Mouse (Mus musculus) megakaryocyte-erythroid progenitor cell, adult 5-6 weeks (primary cell): ENCODE measurements around the gene Defb28. TPM values are rescaled to one million over a fixed set of nuclear protein-coding genes. Genes with fewer than 3 reads are reported as not detected.

ENCODE experiments used
- ATAC-seq: replicated peaks from 2 replicates; pipeline ENCODE4 v1.8.0; 2016; ENCODE audit warnings: mild to moderate bottlenecking, inconsistent platforms; ENCODE audit not compliant: severe bottlenecking, poor library complexity, low FRiP score, low TSS enrichment
- total RNA-seq, 2 experiments: library from RNA; stranded (forward) in 1 of 2; stranded (reverse) in 1 of 2; fragments of 200-1000, 215-1000 nt in 1 of 2; fragments of >200 nt in 1 of 2; fragmentation: Nextera tagmentation in 1 of 2; gene quantifications; 2 replicates each; pipeline ENCODE4 v1.2.3; 2014 to 2017

Defb28 gene
- total RNA-seq, 2 experiments from 2014 or later, result not detected

GRCm38 (mm10) chr2:152553774-152554423 lies 35.8 kb downstream of the Defb28 start:
- peak; percentile 75 for ATAC-seq

DNA sequence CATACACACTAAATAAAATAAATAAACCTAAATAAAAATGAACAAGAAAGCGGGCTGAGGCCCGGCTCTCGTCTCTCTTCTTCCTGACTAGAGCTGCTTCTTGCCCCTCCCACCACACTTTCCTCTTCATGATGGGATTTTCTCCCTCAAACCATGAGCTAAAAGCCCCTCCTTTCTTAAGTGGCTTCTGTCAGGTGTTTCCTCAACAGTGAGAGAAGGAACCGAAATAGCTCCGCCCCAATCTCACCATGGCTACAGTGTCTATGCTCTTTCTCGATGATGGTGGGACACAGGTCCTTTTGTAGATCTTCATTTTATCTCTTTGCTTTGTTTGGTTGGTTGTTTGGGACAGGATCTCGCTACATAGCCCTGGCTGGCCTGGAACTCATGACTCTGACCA lies 38.6 kb downstream of the Defb28 start:
- ATAC-seq, result no peak

DNA sequence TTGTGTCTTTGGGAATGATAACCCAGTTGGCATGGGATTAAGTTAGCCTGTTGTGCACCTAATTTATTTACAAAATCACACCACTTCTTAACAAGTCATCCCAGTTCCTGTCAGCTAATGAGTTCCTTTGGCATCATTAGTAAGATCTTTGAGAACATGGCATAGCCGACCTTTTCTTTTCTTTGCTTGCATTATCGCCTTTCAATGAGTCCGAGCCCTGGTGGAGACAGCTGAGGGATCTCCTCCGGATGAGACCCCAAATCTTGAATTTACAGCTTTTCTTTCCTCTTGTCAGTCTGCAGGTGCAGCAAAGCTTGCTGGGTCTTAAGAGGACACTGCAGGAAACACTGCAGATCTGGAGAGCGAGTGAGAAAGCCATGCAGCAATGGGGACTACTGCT lies 51.0 kb downstream of the Defb28 start, which contains the start of gene Gm17416:
TSS of gene Gm17416 (plus strand) at position 301 of the 400 bp plus-strand sequence.
- no peak for ATAC-seq

GRCm38 (mm10) chr2:152569881-152570280 lies 51.8 kb downstream of the Defb28 start:
- ATAC-seq, result no peak

GRCm38 (mm10) chr2:152570313-152570712 lies 52.3 kb downstream of the Defb28 start:
- ATAC-seq, result no peak

Other genes starting within 250 kb of the Defb28 start
- 23.5 and 27.8 TPM in 2 replicates for gene Tbc1d20, start 224.4 kb upstream of the Defb28 start, total RNA-seq (2014; fragmentation: Nextera tagmentation)
- 11.7 and 12.0 TPM in 2 replicates for gene Tbc1d20, start 224.4 kb upstream of the Defb28 start, total RNA-seq (2017)
- 120 and 125 TPM in 2 replicates for gene Rbck1, start 185.6 kb upstream of the Defb28 start, total RNA-seq (2014; fragmentation: Nextera tagmentation)
- gene Rbck1, start 185.6 kb upstream of the Defb28 start, total RNA-seq (2017), result 50.3 and 57.0 TPM in 2 replicates
- 1.0 TPM in 1 of 2 replicates, not detected in the other for gene Trib3, start 174.2 kb upstream of the Defb28 start, total RNA-seq (2014; fragmentation: Nextera tagmentation)
- gene Trib3, start 174.2 kb upstream of the Defb28 start, total RNA-seq (2017), result not detected in 2 replicates
- not detected in 2 replicates for gene Nrsn2, start 141.6 kb upstream of the Defb28 start, total RNA-seq (2014; fragmentation: Nextera tagmentation)
- gene Nrsn2, start 141.6 kb upstream of the Defb28 start, total RNA-seq (2017), result not detected in 2 replicates
- gene Sox12, start 120.2 kb upstream of the Defb28 start, total RNA-seq (2014; fragmentation: Nextera tagmentation), result 22.9 and 25.1 TPM in 2 replicates
- 2.4 and 7.7 TPM in 2 replicates for gene Sox12, start 120.2 kb upstream of the Defb28 start, total RNA-seq (2017)
- 10.1 and 11.2 TPM in 2 replicates for gene Zcchc3, start 103.2 kb upstream of the Defb28 start, total RNA-seq (2014; fragmentation: Nextera tagmentation)
- gene Zcchc3, start 103.2 kb upstream of the Defb28 start, total RNA-seq (2017), result 6.6 and 7.8 TPM in 2 replicates
- gene 6820408C15Rik, start 102.7 kb upstream of the Defb28 start, total RNA-seq (2014; fragmentation: Nextera tagmentation), result not detected in 2 replicates
- not detected in 2 replicates for gene 6820408C15Rik, start 102.7 kb upstream of the Defb28 start, total RNA-seq (2017)
- not detected in 2 replicates for gene Defb23, start 53.6 kb upstream of the Defb28 start, total RNA-seq (2014; fragmentation: Nextera tagmentation)
- gene Defb23, start 53.6 kb upstream of the Defb28 start, total RNA-seq (2017), result not detected in 2 replicates
- gene Defb20, start 41.2 kb upstream of the Defb28 start, total RNA-seq (2014; fragmentation: Nextera tagmentation), result not detected in 2 replicates
- gene Defb20, start 41.2 kb upstream of the Defb28 start, total RNA-seq (2017), result not detected in 2 replicates
- not detected in 2 replicates for gene Defb22, start 28.1 kb upstream of the Defb28 start, total RNA-seq (2014; fragmentation: Nextera tagmentation)
- not detected in 2 replicates for gene Defb22, start 28.1 kb upstream of the Defb28 start, total RNA-seq (2017)
- gene Defb26, start 6.6 kb upstream of the Defb28 start, total RNA-seq (2014; fragmentation: Nextera tagmentation), result not detected in 2 replicates
- gene Defb26, start 6.6 kb upstream of the Defb28 start, total RNA-seq (2017), result not detected in 2 replicates
- not detected in 2 replicates for gene Defb29, start 21.8 kb downstream of the Defb28 start, total RNA-seq (2014; fragmentation: Nextera tagmentation)
- not detected in 2 replicates for gene Defb29, start 21.8 kb downstream of the Defb28 start, total RNA-seq (2017)
- not detected in 2 replicates for gene Gm17416, start 51.1 kb downstream of the Defb28 start, total RNA-seq (2014; fragmentation: Nextera tagmentation)
- not detected in 2 replicates for gene Gm17416, start 51.1 kb downstream of the Defb28 start, total RNA-seq (2017)
- not detected in 2 replicates for gene Defb21, start 54.5 kb downstream of the Defb28 start, total RNA-seq (2014; fragmentation: Nextera tagmentation)
- gene Defb21, start 54.5 kb downstream of the Defb28 start, total RNA-seq (2017), result not detected in 2 replicates
- not detected in 2 replicates for gene Defb19, start 62.1 kb downstream of the Defb28 start, total RNA-seq (2014; fragmentation: Nextera tagmentation)
- gene Defb19, start 62.1 kb downstream of the Defb28 start, total RNA-seq (2017), result not detected in 2 replicates
- not detected in 2 replicates for gene Defb45, start 81.1 kb downstream of the Defb28 start, total RNA-seq (2014; fragmentation: Nextera tagmentation)
- not detected in 2 replicates for gene Defb45, start 81.1 kb downstream of the Defb28 start, total RNA-seq (2017)
- not detected in 2 replicates for gene Defb36, start 86.1 kb downstream of the Defb28 start, total RNA-seq (2014; fragmentation: Nextera tagmentation)
- not detected in 2 replicates for gene Defb36, start 86.1 kb downstream of the Defb28 start, total RNA-seq (2017)
- not detected in 2 replicates for gene Defb25, start 104.8 kb downstream of the Defb28 start, total RNA-seq (2014; fragmentation: Nextera tagmentation)
- gene Defb25, start 104.8 kb downstream of the Defb28 start, total RNA-seq (2017), result not detected in 2 replicates
- gene Rem1, start 108.7 kb downstream of the Defb28 start, total RNA-seq (2014; fragmentation: Nextera tagmentation), result 4.9 TPM in 1 of 2 replicates, not detected in the other
- gene Rem1, start 108.7 kb downstream of the Defb28 start, total RNA-seq (2017), result not detected in 2 replicates
- 66.9 and 68.1 TPM in 2 replicates for gene H13, start 151.2 kb downstream of the Defb28 start, total RNA-seq (2014; fragmentation: Nextera tagmentation)
- gene H13, start 151.2 kb downstream of the Defb28 start, total RNA-seq (2017), result 56.1 and 69.1 TPM in 2 replicates
- 12.5 and 20.3 TPM in 2 replicates for gene Mcts2, start 168.8 kb downstream of the Defb28 start, total RNA-seq (2014; fragmentation: Nextera tagmentation)
- gene Mcts2, start 168.8 kb downstream of the Defb28 start, total RNA-seq (2017), result 5.8 and 6.2 TPM in 2 replicates
- gene Id1, start 218.0 kb downstream of the Defb28 start, total RNA-seq (2014; fragmentation: Nextera tagmentation), result not detected in 2 replicates
- not detected in 2 replicates for gene Id1, start 218.0 kb downstream of the Defb28 start, total RNA-seq (2017)
- gene Cox4i2, start 235.9 kb downstream of the Defb28 start, total RNA-seq (2014; fragmentation: Nextera tagmentation), result not detected in 2 replicates
- not detected in 2 replicates for gene Cox4i2, start 235.9 kb downstream of the Defb28 start, total RNA-seq (2017)